Mouse (Mus musculus) bone marrow macrophage, adult 2 months (primary cell): ENCODE data around the gene Ass1.

ENCODE experiments used
- CTCF ChIP-seq: IDR thresholded peaks from 2 replicates; pipeline ENCODE4 v1.5.1; 2012; ENCODE audit warnings: low read depth, mild to moderate bottlenecking, low read length, moderate library complexity
- POLR2A ChIP-seq: IDR thresholded peaks from 2 replicates; pipeline ENCODE4 v1.6.1; 2012; ENCODE audit warnings: mild to moderate bottlenecking, low read depth, low read length, borderline replicate concordance

DNA sequence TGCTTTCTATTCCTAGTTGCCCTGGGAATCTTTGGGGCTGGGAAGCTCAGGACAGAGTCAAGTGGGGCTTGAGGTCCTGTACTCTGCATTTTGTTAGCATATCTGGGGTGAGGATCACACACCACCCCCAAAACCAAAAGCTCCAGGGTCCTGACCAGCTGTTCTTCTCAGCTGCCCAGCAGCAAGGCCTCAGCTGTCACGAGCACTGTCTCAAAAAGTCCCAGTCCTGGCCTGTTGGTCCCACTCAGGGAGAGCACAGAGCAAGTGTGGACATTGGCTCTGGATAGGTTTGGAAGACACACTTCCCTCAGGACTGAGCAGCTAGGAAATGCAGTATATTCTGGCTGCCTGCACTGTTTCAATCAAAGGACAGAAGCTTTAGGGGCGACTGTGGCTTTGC is 20.5 kb downstream of the Ass1 start:
- TF ChIP-seq CTCF (no peak), POLR2A (no peak)
